Mouse (Mus musculus) limb, embryonic 11.5 days (tissue): ENCODE measurements around the gene Ms4a6c. TPM values are rescaled to one million over a fixed set of nuclear protein-coding genes. Genes with fewer than 3 reads are reported as not detected.
"Not testable (repeated sequence)": the region's sequence is repeated elsewhere in the genome, so short reads cannot be mapped to it uniquely, and the experiment has no call there.

Experiments used
- ATAC-seq: fragments of 200-750 bp; cut with Nextera tagmentation; 2 replicates; pipeline ENCODE4 v1.8.0; 2017; ENCODE audit warnings: low read depth; ENCODE audit not compliant: insufficient number of reproducible peaks, low FRiP score, low TSS enrichment
- DNase-seq: peaks from one replicate; pipeline ENCODE4 v3.0.0-alpha.2; 2015; ENCODE audit warnings: low spot score
- H3K27ac ChIP-seq: fragments of 300-500 bp; sonication (generic); replicated peaks from 2 replicates; pipeline ENCODE4 v1.5.1; 2014; ENCODE audit warnings: low read depth, mild to moderate bottlenecking, low read length
- H3K27me3 ChIP-seq: fragments of 300-500 bp; sonication (generic); 2 replicates; pipeline ENCODE4 v1.6.1; 2014; ENCODE audit warnings: mild to moderate bottlenecking, low read length, mixed read lengths; ENCODE audit not compliant: control insufficient read depth, insufficient read depth
- H3K36me3 ChIP-seq: fragments of 300-500 bp; sonication (generic); 2 replicates; pipeline ENCODE4 v1.6.1; 2014; ENCODE audit warnings: mild to moderate bottlenecking, low read length, moderate library complexity, mixed read lengths; ENCODE audit not compliant: control insufficient read depth, insufficient read depth
- H3K4me1 ChIP-seq: fragments of 300-500 bp; sonication (generic); 2 replicates; pipeline ENCODE4 v1.6.1; 2014; ENCODE audit warnings: low read length, mixed read lengths; ENCODE audit not compliant: control insufficient read depth, insufficient read depth
- H3K4me2 ChIP-seq: fragments of 300-500 bp; sonication (generic); 2 replicates; pipeline ENCODE4 v1.6.1; 2014; ENCODE audit warnings: low read depth, mild to moderate bottlenecking, moderate library complexity; ENCODE audit not compliant: severe bottlenecking
- H3K4me3 ChIP-seq: fragments of 300-500 bp; sonication (generic); 2 replicates; pipeline ENCODE4 v1.5.1; 2014; ENCODE audit warnings: low read depth, low read length
- H3K9ac ChIP-seq: fragments of 300-500 bp; sonication (generic); 2 replicates; pipeline ENCODE4 v1.6.1; 2014; ENCODE audit warnings: mild to moderate bottlenecking, low read length
- H3K9me3 ChIP-seq: fragments of 300-500 bp; sonication (generic); 2 replicates; pipeline ENCODE4 v1.6.1; 2016; ENCODE audit warnings: low read length; ENCODE audit not compliant: control insufficient read depth
- WGBS: fragments of 180-500 bp; shearing (Covaris S2); extraction: QIAGEN DNeasy Blood & Tissue Kit; methylation state at CpG from one replicate; pipeline ENCODE4 v1.1.7; 2014; 5-methylcytosine and 5-hydroxymethylcytosine counted together
- polyA plus RNA-seq: library from polyadenylated mRNA; unstranded; fragments of >200 nt; fragmentation: Nextera tagmentation; extraction: Ambion mirVana; gene quantifications from 2 replicates; pipeline ENCODE4 v1.2.1, GENCODE M21; 2014

The Ms4a6c gene
- polyA plus RNA-seq, 1 experiment from 2014 or later: 1.2 TPM

- not testable (repeated sequence) for ATAC-seq, H3K4me2 ChIP-seq, H3K9ac ChIP-seq, H3K4me1 ChIP-seq, H3K4me3 ChIP-seq, H3K36me3 ChIP-seq, DNase-seq, H3K9me3 ChIP-seq, H3K27me3 ChIP-seq, H3K27ac ChIP-seq
- WGBS: 74% methylated on average over 1 of the region's 1 CpGs
Observed at GRCm38 (mm10) chr19:11468361-11468760, 805 bp upstream of the Ms4a6c start.

- no peak overlapping the region for H3K4me2 ChIP-seq
- no peak overlapping the region for H3K27ac ChIP-seq
- H3K9ac ChIP-seq: no peak overlapping the region
- WGBS: 92% methylated on average over 2 of the region's 2 CpGs
- H3K27me3 ChIP-seq: no peaks in the 10 kb centered on the region
- H3K4me3 ChIP-seq: no peak overlapping the region
- no peaks in the 10 kb centered on the region for H3K9me3 ChIP-seq
- ATAC-seq (no peak), DNase-seq (no peak)
- H3K36me3 ChIP-seq: no peaks in the 10 kb centered on the region
- no peaks in the 10 kb centered on the region for H3K4me1 ChIP-seq
Observed at GRCm38 (mm10) chr19:11479714-11480113, 10.5 kb downstream of the Ms4a6c start.

GRCm38 (mm10) chr19:11482684-11483083 lies 13.5 kb downstream of the Ms4a6c start:
- ATAC-seq (no peak), DNase-seq (no peak)
- no peak overlapping the region for H3K27ac ChIP-seq
- no peak overlapping the region for H3K4me3 ChIP-seq
- 84% methylated on average over 2 of the region's 2 CpGs for WGBS
- no peaks in the 10 kb centered on the region for H3K4me1 ChIP-seq
- H3K36me3 ChIP-seq: no peaks in the 10 kb centered on the region
- H3K9me3 ChIP-seq: no peaks in the 10 kb centered on the region
- no peak overlapping the region for H3K4me2 ChIP-seq
- H3K27me3 ChIP-seq: no peaks in the 10 kb centered on the region
- no peak overlapping the region for H3K9ac ChIP-seq

GRCm38 (mm10) chr19:11483941-11484340 lies 14.8 kb downstream of the Ms4a6c start:
- H3K4me3 ChIP-seq: no peak overlapping the region
- no peak overlapping the region for H3K4me2 ChIP-seq
- H3K27me3 ChIP-seq: no peaks in the 10 kb centered on the region
- DNase-seq (no peak), ATAC-seq (no peak)
- no peaks in the 10 kb centered on the region for H3K9me3 ChIP-seq
- 75% methylated on average over 4 of the region's 4 CpGs for WGBS
- no peak overlapping the region for H3K27ac ChIP-seq
- no peaks in the 10 kb centered on the region for H3K36me3 ChIP-seq
- H3K9ac ChIP-seq: no peak overlapping the region
- H3K4me1 ChIP-seq: no peaks in the 10 kb centered on the region

GRCm38 (mm10) chr19:11484388-11484787 lies 15.2 kb downstream of the Ms4a6c start:
- no peak overlapping the region for H3K4me2 ChIP-seq
- H3K36me3 ChIP-seq: no peaks in the 10 kb centered on the region
- no peak overlapping the region for H3K27ac ChIP-seq
- ATAC-seq: no peak
- H3K4me1 ChIP-seq: no peaks in the 10 kb centered on the region
- H3K27me3 ChIP-seq: no peaks in the 10 kb centered on the region
- H3K9ac ChIP-seq: no peak overlapping the region
- H3K9me3 ChIP-seq: no peaks in the 10 kb centered on the region
- DNase-seq: no peak
- H3K4me3 ChIP-seq: no peak overlapping the region
- 82% methylated on average over 3 of the region's 3 CpGs for WGBS

- H3K4me1 ChIP-seq: no peaks in the 10 kb centered on the region
- H3K27ac ChIP-seq: no peak overlapping the region
- no peak overlapping the region for H3K4me3 ChIP-seq
- H3K36me3 ChIP-seq: no peaks in the 10 kb centered on the region
- ATAC-seq (no peak), DNase-seq (no peak)
- no peaks in the 10 kb centered on the region for H3K9me3 ChIP-seq
- no peak overlapping the region for H3K9ac ChIP-seq
- no peak overlapping the region for H3K4me2 ChIP-seq
- H3K27me3 ChIP-seq: no peaks in the 10 kb centered on the region
- 92% methylated on average over 3 of the region's 3 CpGs for WGBS
Observed at GRCm38 (mm10) chr19:11485266-11485665, 16.1 kb downstream of the Ms4a6c start.

- Histone ChIP-seq H3K9ac (no peak within 1 kb of the TSS), H3K36me3 (no peaks in the 10 kb centered on the region), H3K9me3 (no peaks in the 10 kb centered on the region), H3K4me1 (no peaks in the 10 kb centered on the region), H3K4me3 (no peak within 1 kb of the TSS), H3K4me2 (no peak within 1 kb of the TSS), H3K27me3 (no peaks in the 10 kb centered on the region), H3K27ac (no peak within 1 kb of the TSS)
- WGBS: 84% methylated on average over 2 of the region's 2 CpGs
- ATAC-seq (no peak), DNase-seq (no peak)
Observed at GRCm38 (mm10) chr19:11485746-11486145, 16.6 kb downstream of the Ms4a6c start, which contains the start of gene Gm8369. Gene Gm8369, plus strand, starts transcription at chr19:11485938.

GRCm38 (mm10) chr19:11486599-11486998 lies 17.4 kb downstream of the Ms4a6c start:
- Histone ChIP-seq H3K4me2 (no peak overlapping the region), H3K9me3 (no peaks in the 10 kb centered on the region), H3K27ac (no peak overlapping the region), H3K4me1 (no peaks in the 10 kb centered on the region), H3K4me3 (no peak overlapping the region), H3K27me3 (no peaks in the 10 kb centered on the region), H3K9ac (no peak overlapping the region), H3K36me3 (no peaks in the 10 kb centered on the region)
- ATAC-seq (no peak), DNase-seq (no peak)
- 89% methylated on average over 1 of the region's 1 CpGs for WGBS

- H3K27me3 ChIP-seq: no peaks in the 10 kb centered on the region
- H3K27ac ChIP-seq: no peak overlapping the region
- 68% methylated on average over 4 of the region's 4 CpGs for WGBS
- H3K4me1 ChIP-seq: no peaks in the 10 kb centered on the region
- H3K36me3 ChIP-seq: no peaks in the 10 kb centered on the region
- ATAC-seq (no peak), DNase-seq (no peak)
- H3K4me2 ChIP-seq: no peak overlapping the region
- H3K9me3 ChIP-seq: no peaks in the 10 kb centered on the region
- no peak overlapping the region for H3K4me3 ChIP-seq
- no peak overlapping the region for H3K9ac ChIP-seq
Observed at GRCm38 (mm10) chr19:11491406-11492189, 22.4 kb downstream of the Ms4a6c start.
